Mouse (Mus musculus) small intestine, adult 2 months (tissue): ENCODE data around the gene Hmgn1.

Experiments
- CTCF ChIP-seq: fragments of 200-500 bp; IDR thresholded peaks from 2 replicates; pipeline ENCODE4 v1.5.1; 2012; ENCODE audit warnings: low read depth, mild to moderate bottlenecking, control low read depth, inconsistent platforms, low read length, moderate library complexity, mixed read lengths; ENCODE audit not compliant: insufficient replicate concordance, insufficient read length; ENCODE audit errors: extremely low read depth
- POLR2A ChIP-seq: fragments of 200-500 bp; IDR thresholded peaks from 2 replicates; pipeline ENCODE4 v1.6.1; 2012; ENCODE audit warnings: low read depth, mild to moderate bottlenecking, control low read depth, inconsistent platforms, low read length, moderate library complexity

DNA sequence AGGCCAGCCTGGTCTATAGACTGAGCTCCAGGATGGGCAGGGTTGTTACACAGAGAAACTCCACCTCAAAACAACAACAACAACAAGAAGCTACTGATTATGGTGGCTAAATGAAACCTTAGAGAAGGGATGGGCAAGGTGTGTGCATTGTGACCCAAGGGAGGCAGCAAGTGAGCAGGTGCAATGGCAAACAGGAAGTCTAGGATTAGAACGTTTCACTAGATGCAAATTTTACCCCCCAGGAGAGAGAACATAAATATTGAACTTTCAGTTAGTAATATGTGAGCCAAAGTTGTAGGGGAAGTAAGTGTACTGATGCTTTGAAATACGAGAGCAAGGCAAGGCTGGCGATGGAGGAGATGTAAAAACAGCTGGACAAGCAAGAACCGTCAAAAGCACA is 17.9 kb downstream of the Hmgn1 start:
- no peak for TF ChIP-seq CTCF
- TF ChIP-seq POLR2A: no peak
